Mouse (Mus musculus) frontal cortex, postnatal 25 days (tissue): ENCODE results near the gene Rab33b.

Experiments
- DNase-seq, 2 experiments: peaks; one replicate each; pipeline ENCODE4 v3.0.0; 2022; ENCODE audit warnings: low spot score in 2 of 2

The Rab33b gene

GRCm38 (mm10) chr3:51511983-51512382 is 28.3 kb downstream of the Rab33b start:
- no peak for DNase-seq

GRCm38 (mm10) chr3:51517467-51517866 is 33.7 kb downstream of the Rab33b start:
- DNase-seq: no peak

- no peak for DNase-seq
Observed at GRCm38 (mm10) chr3:51517878-51518762, 34.4 kb downstream of the Rab33b start.

- DNase-seq: no peak
Observed at GRCm38 (mm10) chr3:51518763-51519121, 35.0 kb downstream of the Rab33b start.

GRCm38 (mm10) chr3:51521262-51521661 is 37.5 kb downstream of the Rab33b start:
- no peak for DNase-seq

- no peak for DNase-seq
Observed at GRCm38 (mm10) chr3:51525186-51525785, 41.6 kb downstream of the Rab33b start.

GRCm38 (mm10) chr3:51526891-51527290 is 43.2 kb downstream of the Rab33b start:
- DNase-seq: peak in 1 of 2 experiments; percentile 29

GRCm38 (mm10) chr3:51531473-51532281 is 48.0 kb downstream of the Rab33b start:
- no peak for DNase-seq

GRCm38 (mm10) chr3:51532282-51532620 is 48.5 kb downstream of the Rab33b start:
- no peak for DNase-seq

- no peak for DNase-seq
Observed at GRCm38 (mm10) chr3:51533573-51533972, 49.9 kb downstream of the Rab33b start.

GRCm38 (mm10) chr3:51534013-51534412 is 50.3 kb downstream of the Rab33b start:
- DNase-seq: no peak

GRCm38 (mm10) chr3:51539567-51540408 is 56.1 kb downstream of the Rab33b start:
- DNase-seq: peak in 1 of 2 experiments; percentile 42

- DNase-seq: no peak
Observed at GRCm38 (mm10) chr3:51540659-51541058, 56.9 kb downstream of the Rab33b start.

- no peak for DNase-seq
Observed at GRCm38 (mm10) chr3:51544442-51545128, 60.9 kb downstream of the Rab33b start.
